Mouse (Mus musculus): ENCODE results near the gene Schip1.

DNA sequence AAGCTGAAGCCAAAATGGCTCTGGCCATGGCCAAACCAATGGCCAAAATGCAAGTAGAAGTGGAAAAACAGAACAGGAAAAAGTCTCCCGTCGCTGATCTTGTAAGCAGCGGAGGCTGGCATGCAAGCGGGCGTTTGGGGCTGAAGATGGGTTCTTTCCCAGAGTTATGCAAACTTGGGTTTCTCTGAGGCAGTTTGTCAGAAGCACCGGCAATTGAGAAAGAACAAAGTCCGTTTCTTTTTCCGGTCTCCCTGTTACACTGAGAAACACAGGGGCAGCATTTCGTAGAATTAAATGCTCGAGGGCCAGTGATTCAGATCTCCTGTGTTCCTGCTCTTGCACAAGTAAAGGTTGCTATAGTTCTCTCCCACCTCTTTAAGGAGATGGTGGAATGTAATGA, 553.1 kb downstream of the Schip1 start:
- TF ChIP-seq EP300 (IDR thresholded peaks at IDR 0.05; ENCODE audit: low read depth) (no peak), CTCF (IDR thresholded peaks at IDR 0.05; ENCODE audit: low read depth) (no peak)
